Mouse (Mus musculus) MN1 (cell line): ENCODE measurements around the gene Ankrd52.
A peak's percentile ranks its signal among the peaks of the same experiment; 100 is the strongest.

Source experiments
- DNase-seq: peaks from one replicate; pipeline ENCODE4 v3.0.0-alpha.2; 2016; ENCODE audit warnings: low spot score

Gene Ankrd52

DNA sequence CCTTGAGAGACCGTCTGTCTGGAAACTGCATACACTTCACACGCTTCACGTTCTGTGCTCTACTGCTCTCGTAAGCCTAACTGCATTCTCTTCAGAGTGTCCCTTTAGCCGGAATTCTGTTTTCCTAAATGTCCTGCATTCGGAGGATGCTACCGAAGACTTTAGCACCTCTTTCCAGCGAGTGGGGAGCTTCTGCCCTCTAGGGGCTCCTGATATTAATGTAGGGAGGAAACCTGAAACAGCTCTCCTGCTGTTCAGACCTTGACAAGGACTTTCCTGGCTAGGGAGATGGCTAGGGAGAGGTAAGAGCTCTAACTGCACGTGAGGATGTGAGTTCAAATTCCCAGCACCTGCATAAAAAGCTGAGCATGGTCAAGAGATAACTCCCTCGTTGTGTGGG, 63.5 kb downstream of the Ankrd52 start:
- peak; percentile 86 for DNase-seq

DNA sequence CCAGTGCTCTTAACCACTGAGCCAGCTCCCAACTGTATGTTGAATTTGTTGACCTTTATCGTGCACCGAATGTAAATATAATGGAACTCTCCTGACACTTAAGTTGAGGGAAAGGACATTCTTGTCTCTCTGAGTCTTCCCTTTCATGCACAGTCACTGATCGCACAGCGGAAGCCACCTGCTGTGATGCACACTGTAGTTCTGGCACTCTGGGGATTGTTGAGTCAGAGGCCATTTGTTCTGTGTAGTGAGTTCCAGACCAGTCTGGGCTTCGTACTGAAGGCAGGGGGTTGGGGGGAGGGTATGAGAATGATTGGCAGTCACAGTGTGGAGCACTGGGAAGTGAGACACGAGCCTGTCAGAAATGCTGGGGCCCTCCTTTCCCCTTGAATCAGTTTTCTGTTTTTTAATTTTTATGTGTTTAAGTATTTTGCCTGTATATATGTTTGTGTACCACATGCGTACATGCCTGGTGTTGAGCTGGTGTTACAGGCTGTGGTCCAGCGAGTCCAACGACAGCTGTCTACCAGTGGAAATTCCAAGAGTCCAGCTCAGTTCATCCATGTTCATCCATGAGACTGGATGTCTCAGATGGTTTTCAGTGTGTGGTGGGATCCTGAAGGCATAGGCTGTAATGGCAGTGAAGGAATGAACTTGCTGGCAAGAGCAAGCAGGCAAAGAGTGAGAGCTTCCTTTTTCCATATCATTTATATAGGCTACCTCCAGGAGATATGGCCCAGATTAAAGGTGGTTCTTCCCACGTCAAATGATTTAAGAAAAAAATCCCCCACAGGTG, 64.6 kb downstream of the Ankrd52 start:
- DNase-seq, result peak; percentile 76

GRCm38 (mm10) chr10:128442718-128443117, 65.8 kb downstream of the Ankrd52 start:
- DNase-seq, result no peak

- DNase-seq, result no peak
Observed at GRCm38 (mm10) chr10:128444354-128444753, 67.4 kb downstream of the Ankrd52 start.

DNA sequence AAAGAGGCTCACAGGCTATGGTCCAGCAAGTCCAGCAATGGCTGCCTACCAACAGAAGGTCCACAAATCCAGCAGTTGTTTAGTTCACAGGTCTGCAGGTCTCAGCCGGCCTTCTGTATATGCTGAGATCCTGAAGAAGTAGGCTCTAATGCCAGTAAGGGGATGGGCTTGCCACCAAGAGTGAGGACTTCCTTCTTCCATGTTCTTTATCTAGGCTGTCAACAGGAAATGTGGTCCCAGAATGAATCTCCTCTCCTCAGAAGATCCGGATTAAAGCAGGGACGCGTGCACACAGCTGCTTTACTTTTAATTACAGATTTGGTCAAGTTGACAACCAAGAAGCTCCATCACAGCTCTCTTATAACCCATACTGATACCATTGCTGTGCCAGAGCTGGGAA, 68.5 kb downstream of the Ankrd52 start:
- DNase-seq, result no peak

- DNase-seq, result no peak
Observed at GRCm38 (mm10) chr10:128451014-128451413, 74.1 kb downstream of the Ankrd52 start.

- DNase-seq, result no peak
Observed at GRCm38 (mm10) chr10:128454471-128454870, 77.6 kb downstream of the Ankrd52 start.

DNA sequence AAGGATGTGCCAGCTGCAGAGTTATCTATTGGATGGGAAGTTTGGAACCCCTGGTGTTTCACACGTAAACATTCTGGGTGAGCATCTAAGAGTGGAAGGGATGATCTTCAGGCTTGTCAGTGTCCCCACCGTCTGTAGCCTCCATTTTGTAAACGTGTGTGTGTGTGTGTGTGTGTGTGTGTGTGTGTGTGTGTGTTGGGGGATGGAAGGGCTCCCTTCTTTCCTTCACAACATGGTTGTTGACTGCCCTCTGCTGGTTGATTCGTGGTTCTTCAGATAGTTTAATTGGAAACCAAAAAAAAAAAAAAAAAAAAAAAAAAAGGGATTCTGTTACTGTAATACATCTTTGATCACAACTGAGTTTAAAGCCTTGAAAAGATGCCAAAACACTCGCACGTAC, 78.4 kb downstream of the Ankrd52 start:
- DNase-seq, result peak; percentile 96

- no peak for DNase-seq
Observed at GRCm38 (mm10) chr10:128457676-128458075, 80.8 kb downstream of the Ankrd52 start.
